Mouse (Mus musculus) gastrocnemius, adult 2 months (tissue): ENCODE measurements around the gene Cadm4. TPM values are rescaled to one million over a fixed set of nuclear protein-coding genes. Genes with fewer than 3 reads are reported as not detected.

ENCODE experiments used
- DNase-seq: peaks from one replicate; pipeline ENCODE4 v3.0.0; 2022
- H3K27ac ChIP-seq: fragments of 200-600 bp; 2 replicates; pipeline ENCODE4 v1.8.1; 2022; ENCODE audit warnings: mild to moderate bottlenecking
- H3K4me3 ChIP-seq: fragments of 200-600 bp; 2 replicates; pipeline ENCODE4 v1.8.1; 2022; ENCODE audit warnings: mild to moderate bottlenecking, moderate library complexity
- CTCF ChIP-seq: fragments of 200-600 bp; IDR thresholded peaks from 2 replicates; pipeline ENCODE4 v1.8.1; 2022; ENCODE audit warnings: antibody characterized with exemption, mild to moderate bottlenecking, moderate library complexity
- intact Hi-C: fragments of 180-260 bp; cut with DNase I; formaldehyde crosslinking; loops from one replicate; pipeline ENCODE4 v1.15.1; 2025
- total RNA-seq, 2 experiments: library from RNA; stranded (reverse); gene quantifications; 2 replicates each; pipeline ENCODE4 v1.2.3; 2021

Cadm4 gene
- total RNA-seq, 2 experiments from 2014 or later = 2.4 to 2.8 TPM

DNA sequence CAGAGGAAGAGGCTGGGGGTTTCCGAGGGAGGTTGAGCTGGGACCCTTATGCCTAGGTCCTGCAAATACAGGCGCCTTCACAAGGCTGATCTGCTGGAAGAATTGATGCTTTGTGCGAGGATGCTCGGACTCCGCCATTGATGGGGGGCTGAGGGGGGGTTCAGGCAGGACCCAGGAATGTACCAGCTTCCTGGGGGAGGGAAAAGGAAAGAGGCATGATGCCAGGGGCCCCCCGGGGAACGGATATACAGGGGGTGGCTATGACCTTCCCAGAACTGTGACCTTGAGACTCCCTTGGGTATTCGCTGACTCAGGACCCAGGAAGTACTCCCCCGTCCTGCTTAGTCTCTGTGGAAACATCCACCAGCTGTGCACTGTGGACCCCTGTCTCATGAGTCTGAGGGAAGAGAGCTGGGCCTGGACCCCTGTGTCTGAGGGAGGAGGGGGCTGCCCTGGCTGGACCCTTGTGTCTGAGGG lies 4.9 kb downstream of the Cadm4 start:
- H3K27ac ChIP-seq = no peak overlapping the region; the same call in 1 of the 2 replicates
- intact Hi-C loops = no loop called here
- no peak for TF ChIP-seq CTCF
- no peak overlapping the region for H3K4me3 ChIP-seq
- DNase-seq = no peak

DNA sequence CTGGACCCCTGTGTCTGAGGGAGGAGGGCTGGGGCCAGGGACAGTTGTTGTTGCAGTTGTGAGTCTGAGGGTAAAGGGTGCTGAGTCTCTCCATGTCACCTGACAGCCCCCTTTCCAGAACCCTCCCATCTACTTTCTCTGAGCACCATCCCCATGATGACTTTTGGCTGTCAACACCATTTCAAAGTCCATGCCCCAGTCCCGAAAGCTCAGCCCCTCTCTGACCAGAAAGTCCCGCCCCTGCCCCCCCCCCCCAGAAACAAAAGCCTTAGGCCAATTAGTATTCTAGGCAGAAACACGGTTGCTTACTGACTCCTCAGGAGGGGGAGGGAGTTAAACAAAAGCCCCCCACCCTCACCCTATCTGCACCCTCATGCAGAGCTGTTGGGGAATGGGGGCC lies 5.6 kb downstream of the Cadm4 start:
- no peak for TF ChIP-seq CTCF
- intact Hi-C loops = no loop called here
- DNase-seq = no peak
- no peak overlapping the region for H3K4me3 ChIP-seq
- no peak overlapping the region for H3K27ac ChIP-seq

GRCm38 (mm10) chr7:24488303-24488702 lies 6.5 kb downstream of the Cadm4 start:
- intact Hi-C loops = no loop called here
- DNase-seq = no peak
- Histone ChIP-seq H3K4me3 (no peak overlapping the region), H3K27ac (no peak overlapping the region)
- no peak for TF ChIP-seq CTCF

DNA sequence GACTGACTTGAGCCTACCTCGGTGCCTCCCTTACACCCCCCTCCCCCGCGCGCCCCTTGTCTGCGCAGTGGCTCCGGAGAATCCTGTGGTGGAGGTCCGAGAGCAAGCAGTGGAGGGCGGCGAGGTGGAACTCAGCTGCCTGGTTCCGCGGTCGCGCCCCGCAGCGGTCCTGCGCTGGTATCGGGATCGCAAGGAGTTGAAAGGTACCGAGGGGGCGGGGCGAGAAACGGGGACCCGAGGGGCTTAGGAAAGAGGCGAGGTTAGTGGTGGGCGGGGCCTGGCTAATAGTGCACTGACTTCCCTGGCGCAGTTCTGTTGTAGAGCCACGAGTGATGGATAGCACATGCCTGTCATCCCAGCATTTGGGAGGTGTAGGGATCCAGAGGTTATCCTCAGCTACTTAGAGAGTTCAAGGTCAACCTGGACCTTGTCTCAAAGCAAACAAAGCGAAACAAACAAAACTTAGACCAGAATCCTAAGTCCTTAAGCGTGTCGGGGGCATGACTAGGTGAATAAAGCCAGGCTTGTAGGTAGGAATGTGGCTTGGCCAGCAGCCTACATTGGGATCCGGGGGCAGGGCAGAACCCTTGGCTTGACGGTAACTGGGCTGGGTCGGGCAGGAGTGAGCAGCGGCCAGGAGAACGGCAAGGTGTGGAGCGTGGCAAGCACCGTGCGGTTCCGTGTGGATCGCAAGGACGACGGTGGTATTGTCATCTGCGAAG lies 18.2 kb downstream of the Cadm4 start:
- no peak overlapping the region for H3K4me3 ChIP-seq
- no peak for DNase-seq
- no peak for TF ChIP-seq CTCF
- no peak overlapping the region for H3K27ac ChIP-seq
- intact Hi-C loops = no loop called here

DNA sequence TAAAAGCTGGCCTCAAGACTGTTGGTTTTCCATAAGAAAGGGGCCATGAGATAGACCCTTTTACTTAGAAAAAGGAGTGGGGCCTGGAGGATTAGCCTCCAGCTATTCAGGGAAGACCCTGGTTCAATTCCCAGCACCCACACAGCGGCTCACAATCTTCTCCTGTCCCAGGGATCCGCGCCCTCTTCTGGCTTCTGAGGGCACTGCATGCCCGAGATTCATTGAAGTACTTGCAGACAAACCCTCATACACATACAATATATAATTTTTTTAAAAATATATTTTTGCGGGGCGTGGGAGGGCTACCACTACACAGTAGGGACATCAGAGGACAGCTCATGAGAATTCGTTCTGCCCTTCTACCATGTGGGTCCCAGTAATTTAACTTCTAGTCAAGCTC lies 19.1 kb downstream of the Cadm4 start:
- TF ChIP-seq CTCF = peak; percentile 53
- DNase-seq = no peak
- intact Hi-C loops = no loop called here

DNA sequence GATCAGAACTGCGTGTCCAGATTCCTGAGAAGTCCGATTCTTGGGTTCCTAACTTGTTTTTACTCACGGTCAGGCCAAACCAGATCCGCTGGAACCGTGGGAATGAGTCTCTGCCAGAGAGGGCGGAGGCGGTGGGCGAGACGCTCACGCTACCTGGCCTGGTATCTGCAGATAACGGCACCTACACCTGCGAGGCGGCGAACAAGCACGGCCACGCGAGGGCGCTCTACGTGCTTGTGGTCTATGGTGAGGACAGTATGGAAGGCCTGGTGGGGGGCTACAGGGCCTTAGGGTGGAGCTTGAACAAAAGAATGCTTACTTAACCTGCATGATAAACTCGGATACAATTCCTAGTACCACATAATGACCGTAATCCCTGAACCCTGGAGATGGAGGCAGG lies 19.7 kb downstream of the Cadm4 start:
- Histone ChIP-seq H3K4me3 (no peak overlapping the region), H3K27ac (no peak overlapping the region)
- TF ChIP-seq CTCF = peak; percentile 38; the same call in 1 of the 2 replicates
- intact Hi-C loops = no loop called here
- DNase-seq = no peak

More for the DNA sequence above, 19.1 kb downstream of the Cadm4 start:
- H3K27ac ChIP-seq = no peak overlapping the region
- H3K4me3 ChIP-seq = no peak overlapping the region

- Histone ChIP-seq H3K4me3 (no peak overlapping the region), H3K27ac (no peak overlapping the region)
- TF ChIP-seq CTCF = no peak
- intact Hi-C loops = loop anchor here (1.0 to 2.0 kb wide), 2 partner anchors 23 to 46 kb away; no protein-coding TSS in a partner anchor
- DNase-seq = no peak
Observed at GRCm38 (mm10) chr7:24504004-24504403, 22.2 kb downstream of the Cadm4 start.

DNA sequence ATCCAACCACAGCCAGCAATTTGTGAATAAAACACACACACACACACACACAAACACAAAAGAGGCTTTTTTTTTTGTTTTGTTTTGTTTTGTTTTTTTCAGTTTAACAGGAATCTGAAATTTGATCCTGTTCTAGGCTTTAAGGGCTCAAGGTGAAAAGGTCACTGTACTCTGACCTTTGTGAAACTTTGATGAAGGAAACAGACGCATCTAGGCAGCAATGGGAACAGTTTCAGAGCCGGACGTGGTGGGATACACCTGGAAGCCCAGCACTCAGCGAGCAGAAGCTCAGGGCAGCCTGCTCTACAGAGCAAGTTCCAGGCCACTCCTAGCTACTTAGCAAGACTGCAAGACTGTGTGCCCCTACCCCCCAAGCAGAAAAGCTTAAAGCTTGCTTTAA lies 23.0 kb downstream of the Cadm4 start:
- intact Hi-C loops = loop anchor here (1.0 to 2.0 kb wide), 2 partner anchors 24 to 45 kb away; no protein-coding TSS in a partner anchor

GRCm38 (mm10) chr7:24505447-24506064 lies 23.7 kb downstream of the Cadm4 start:
- intact Hi-C loops = loop anchor here (2.0 kb wide), 2 partner anchors 23 to 25 kb away; no protein-coding TSS in a partner anchor
- no peak for TF ChIP-seq CTCF
- DNase-seq = no peak
- Histone ChIP-seq H3K4me3 (peak overlapping the region; percentile 100; the same call in 1 of the 2 replicates), H3K27ac (peak overlapping the region; percentile 99)

More for the DNA sequence above, 23.0 kb downstream of the Cadm4 start:
- no peak for DNase-seq
- H3K4me3 ChIP-seq = no peak overlapping the region
- no peak for TF ChIP-seq CTCF
- no peak overlapping the region for H3K27ac ChIP-seq

DNA sequence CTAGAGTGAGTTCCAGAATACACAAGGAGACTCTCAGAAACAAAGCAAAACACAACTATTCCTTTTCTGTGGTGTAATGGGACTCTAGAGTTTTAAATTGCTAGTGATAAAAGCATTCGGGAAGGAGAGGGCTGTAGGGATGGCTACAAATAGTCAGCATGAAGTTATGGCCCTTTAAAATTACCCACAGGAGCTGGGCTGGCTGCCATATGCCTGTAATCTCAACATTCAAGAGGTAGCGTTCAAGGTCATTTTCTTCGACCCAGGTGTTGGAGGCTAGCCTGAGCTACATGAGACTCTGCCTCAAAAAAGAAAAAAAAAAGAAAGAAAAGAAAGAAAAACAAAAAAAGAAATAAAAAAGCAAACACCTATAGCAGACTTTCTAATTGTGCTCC lies 24.2 kb downstream of the Cadm4 start:
- no peak for TF ChIP-seq CTCF
- DNase-seq = no peak
- intact Hi-C loops = loop anchor here (2.0 kb wide), 1 partner anchor 23 kb away; no protein-coding TSS in a partner anchor
- Histone ChIP-seq H3K4me3 (peak overlapping the region; percentile 100), H3K27ac (peak overlapping the region; percentile 99)

GRCm38 (mm10) chr7:24506476-24506837 lies 24.6 kb downstream of the Cadm4 start:
- TF ChIP-seq CTCF = no peak
- intact Hi-C loops = loop anchor here (2.0 kb wide), 1 partner anchor 22 kb away; no protein-coding TSS in a partner anchor

DNA sequence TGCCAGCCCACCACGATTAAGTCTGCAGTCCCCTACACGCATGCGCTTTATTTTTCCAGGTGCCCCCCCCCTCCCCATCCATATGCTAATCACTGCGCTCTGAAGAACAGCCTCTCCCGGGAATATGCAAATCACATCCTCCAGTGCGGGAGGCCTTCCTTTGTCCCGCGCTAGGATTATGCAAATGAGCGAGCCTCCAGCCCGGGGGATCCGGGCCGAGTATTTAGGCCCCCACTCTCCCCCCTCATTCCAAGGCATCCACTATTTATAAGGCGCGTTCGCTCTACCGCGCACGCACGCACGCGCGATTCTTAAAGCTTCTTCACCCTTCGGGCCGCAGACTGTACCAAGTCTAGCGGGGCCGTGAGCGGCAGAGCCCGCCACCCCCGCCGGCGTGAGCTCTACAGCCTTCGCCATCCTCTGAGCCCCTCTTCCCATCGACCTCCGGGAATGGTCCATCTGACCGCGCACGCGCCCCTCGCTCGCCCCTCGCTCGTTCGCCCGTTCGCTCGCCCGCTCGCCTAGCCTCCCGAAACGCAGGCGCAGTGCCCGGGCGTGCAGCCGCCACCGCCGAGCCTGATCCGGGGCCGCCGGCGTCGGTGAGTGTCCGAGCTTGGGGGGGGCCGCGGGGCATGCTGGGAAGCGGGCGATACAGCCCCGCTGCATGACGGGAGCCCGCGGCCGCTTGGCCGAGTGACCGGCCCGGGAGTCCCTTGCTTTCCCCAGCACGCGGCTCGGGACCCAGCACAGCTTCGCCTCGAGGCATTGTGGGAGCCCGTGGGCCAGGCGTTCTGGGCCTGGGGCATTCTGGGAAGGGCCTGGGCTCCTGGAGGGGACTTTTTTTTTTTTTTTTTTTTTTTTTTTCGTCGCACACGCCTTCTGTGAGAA lies 25.3 kb downstream of the Cadm4 start, which contains the start of gene Zfp428:
Zfp428 (plus strand) TSS at position 169 of the 888 bp plus-strand sequence.
- Histone ChIP-seq H3K27ac (peak within 1 kb of the TSS; percentile 99), H3K4me3 (peak within 1 kb of the TSS; percentile 100)
- intact Hi-C loops = loop anchor here (2.0 kb wide), 1 partner anchor 22 kb away; no protein-coding TSS in a partner anchor
- TF ChIP-seq CTCF = no peak
- peak; percentile 95 for DNase-seq

More at GRCm38 (mm10) chr7:24506476-24506837, 24.6 kb downstream of the Cadm4 start:
- peak overlapping the region; percentile 99 for H3K27ac ChIP-seq
- peak overlapping the region; percentile 100 for H3K4me3 ChIP-seq
- peak; percentile 66 for DNase-seq
